Mouse (Mus musculus): ENCODE measurements at regions not wholly inside any gene's neighbourhood (a gene's known extent, or its start where the extent isn't known, plus 50 kb on each side); places are given as distances from the start of the nearest gene placed in this dataset.
A peak's percentile ranks its signal among the peaks of the same experiment; 100 is the strongest.

DNA sequence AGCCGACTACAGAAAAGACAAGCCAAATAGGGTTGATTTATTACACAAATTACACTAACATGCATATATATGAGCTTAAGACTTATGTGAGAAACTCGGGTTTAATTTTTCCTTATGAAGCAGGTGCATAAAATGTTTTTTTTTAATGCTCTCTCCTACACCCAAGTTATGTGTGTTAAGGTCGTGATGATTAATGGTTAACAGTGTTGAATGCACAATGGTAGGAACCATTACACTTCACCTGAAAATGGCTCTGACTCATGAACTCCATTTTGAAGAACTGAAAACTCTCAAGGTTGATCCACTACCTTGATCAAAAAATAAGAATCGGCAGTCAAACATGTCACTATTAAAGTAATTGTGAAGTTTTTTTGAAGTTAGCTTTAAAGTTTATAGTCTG lies 59.4 kb upstream of the Ifne start:
- no peak for DNase-seq (ENCODE audit: low read depth)

DNA sequence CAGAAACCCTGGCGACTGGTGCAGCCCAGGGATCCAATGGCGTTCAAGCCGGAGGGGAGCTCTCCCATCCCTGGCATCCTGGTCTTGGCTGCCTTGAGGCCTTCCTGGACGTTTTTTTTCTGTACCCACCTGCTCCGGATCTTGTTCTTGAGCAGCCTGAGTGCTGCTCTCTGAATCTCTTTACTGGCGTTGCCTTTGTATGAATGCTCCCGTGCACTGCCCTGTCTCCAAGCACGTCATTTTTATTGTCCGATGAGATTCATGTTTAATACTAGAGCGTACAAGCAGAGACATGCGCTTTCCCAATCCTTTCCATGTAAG lies 58.7 kb upstream of the Ifne start:
- no peak for DNase-seq (ENCODE audit: low read depth)

DNA sequence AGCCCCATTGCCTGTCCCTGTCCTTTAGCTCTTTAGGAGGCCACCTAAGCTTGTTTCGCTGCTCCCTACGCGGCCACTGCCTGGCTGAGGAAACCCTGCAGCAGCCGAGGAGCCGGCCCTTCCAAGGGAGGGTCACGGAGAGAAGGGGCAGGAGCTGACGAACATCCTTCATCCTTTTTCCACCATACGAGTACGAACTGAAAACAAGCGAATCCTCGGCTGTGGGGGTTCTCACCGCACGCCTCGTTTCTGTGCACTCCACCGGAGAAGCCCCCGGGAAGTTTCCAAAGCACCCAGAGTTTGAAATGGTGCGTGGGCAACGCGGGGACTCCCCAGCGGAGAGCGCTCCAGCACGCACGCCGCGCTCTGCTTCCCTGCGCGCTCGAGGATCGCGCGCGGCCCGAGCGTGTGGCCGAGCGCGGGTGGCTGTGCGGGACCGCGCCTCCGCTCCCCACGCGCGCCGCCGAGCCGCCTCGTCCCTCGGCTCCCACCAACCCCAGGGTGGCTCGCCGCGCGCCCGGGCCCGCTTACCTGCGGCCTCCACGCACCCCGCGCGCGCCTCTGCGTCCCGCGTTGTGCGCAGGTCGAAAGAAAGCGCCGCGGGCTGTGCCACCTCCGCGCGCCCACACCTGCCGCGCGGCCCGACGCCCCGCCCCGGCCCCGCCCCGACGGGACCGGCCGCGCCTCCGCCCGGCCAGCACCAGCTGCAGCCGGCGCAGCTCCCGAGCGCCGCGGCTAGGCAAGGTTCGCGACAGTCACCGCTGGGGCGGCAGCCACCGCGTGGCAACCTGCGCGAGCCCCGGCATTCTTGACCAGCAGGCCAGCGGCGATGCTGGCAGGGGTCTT lies 58.1 kb upstream of the Ifne start:
- peak; percentile 42 for DNase-seq (ENCODE audit: low read depth)

DNA sequence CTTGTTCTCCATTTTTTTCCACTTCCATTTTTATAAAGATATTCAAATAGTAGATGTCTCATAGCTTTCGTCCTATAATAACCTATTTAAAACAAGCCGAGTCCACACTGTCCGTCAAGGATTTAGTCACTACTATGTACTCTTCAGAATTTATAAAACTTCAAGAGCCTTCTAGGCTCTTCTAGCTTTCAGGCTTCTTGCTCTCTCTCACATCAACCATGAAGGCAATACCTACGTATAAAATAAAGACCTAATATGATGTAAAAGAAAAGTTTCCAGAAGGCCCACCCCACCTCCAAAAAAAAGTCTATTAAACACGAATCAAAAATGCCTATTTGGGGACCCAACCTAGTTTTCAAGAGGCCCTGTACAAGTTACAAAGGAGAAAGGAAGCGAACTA lies 57.0 kb upstream of the Ifne start:
- DNase-seq (ENCODE audit: low read depth), result no peak

DNA sequence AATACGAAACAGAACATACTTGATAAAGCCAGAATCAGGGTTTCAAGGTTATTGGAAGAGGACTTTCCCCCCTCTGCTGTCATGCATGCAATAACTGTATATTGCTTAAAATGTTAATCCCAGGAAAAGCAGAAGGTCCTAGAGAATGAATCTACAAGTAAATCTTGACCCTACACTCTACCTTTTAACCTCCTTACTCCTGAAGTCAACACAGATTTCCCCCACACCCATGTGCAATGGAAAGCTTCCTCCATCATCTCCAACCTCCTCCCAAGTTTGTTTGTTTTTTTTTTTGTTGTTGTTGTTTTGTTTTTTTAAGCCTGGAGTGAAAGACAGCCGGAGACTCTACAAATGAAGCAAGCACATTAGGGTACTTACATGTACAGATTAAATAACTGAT lies 55.9 kb upstream of the Ifne start:
- DNase-seq (ENCODE audit: low read depth), result no peak

GRCm38 (mm10) chr4:88935316-88935715 lies 55.3 kb upstream of the Ifne start:
- DNase-seq (ENCODE audit: low read depth), result no peak

GRCm38 (mm10) chr4:88934266-88935025 lies 54.4 kb upstream of the Ifne start:
- no peak for DNase-seq (ENCODE audit: low read depth)

DNA sequence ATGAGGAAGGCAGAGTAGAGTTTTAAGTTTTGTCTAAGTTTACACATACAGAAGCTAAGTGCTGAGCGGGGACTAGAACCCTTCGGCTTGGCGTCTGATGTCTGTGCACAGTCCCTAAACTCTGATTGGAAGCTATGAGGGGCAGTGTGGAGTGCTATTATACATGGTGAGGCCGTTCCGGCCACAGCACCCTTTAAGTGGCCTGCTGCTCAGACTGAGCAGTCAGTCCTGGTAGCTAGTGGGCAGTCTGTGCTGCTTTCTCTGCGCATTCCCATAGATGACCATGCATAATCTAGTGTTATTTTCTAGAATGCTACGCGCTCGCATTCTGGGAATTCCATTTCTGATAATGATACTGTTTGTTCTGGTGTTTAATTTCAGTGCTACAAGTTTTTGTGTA lies 51.2 kb upstream of the Ifne start:
- DNase-seq (ENCODE audit: low read depth), result no peak
